Mouse (Mus musculus) liver, postnatal 0 days (tissue): ENCODE measurements around the gene Srcin1.

ENCODE experiments used
- CTCF ChIP-seq: sonication (generic); IDR thresholded peaks from 2 replicates; pipeline ENCODE4 v1.5.1; 2016; ENCODE audit warnings: antibody characterized with exemption, low read depth
- EP300 ChIP-seq: IDR thresholded peaks from 2 replicates; pipeline ENCODE4 v1.6.1; 2016; ENCODE audit warnings: antibody characterized with exemption, low read depth, mild to moderate bottlenecking

- TF ChIP-seq EP300 (no peak), CTCF (no peak)
Observed at GRCm38 (mm10) chr11:97528282-97528808, 47.6 kb downstream of the Srcin1 start.
